22 mouse cellular contexts compared by ENCODE assay signal in the genomic region with DNA sequence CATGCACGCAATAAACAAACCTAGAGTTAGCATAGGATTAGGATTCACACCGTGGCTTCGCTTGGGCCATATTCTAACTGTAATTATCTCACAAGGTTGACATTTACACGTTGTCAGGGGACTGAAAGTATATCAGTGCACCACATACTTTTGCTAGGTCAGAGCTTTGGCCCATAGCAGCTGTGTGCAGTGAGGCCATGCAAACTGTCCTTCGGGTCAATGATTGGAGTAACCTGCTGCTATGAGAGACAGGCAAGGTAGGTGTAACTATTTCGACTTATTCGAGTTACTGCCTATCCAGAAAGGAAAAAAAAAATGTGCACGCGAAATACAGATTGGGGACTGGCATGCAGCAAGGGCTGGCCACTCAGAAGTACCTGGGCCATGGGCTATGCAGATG.
"Had no signal": no experiment of that assay in that cellular context is flagged by ENCODE, and none has a peak within 500 bp of the region (broad histone marks: within the 10 kb centered on the region; RNA-seq: fewer than 3 reads in every experiment).

No protein-coding gene starts in this region.

- H3K27ac ChIP-seq: kidney, postnatal 0 days; layer of hippocampus, adult 2 months; left cerebral cortex, adult 2 months; liver, embryonic 14.5 days; lung, embryonic 15.5 days; midbrain, embryonic 10.5 days; midbrain, embryonic 13.5 days; neural tube, embryonic 13.5 days; stomach, embryonic 15.5 days had no signal

- H3K36me3 ChIP-seq: lung, embryonic 15.5 days; midbrain, embryonic 13.5 days; stomach, embryonic 15.5 days had no signal

- H3K4me2 ChIP-seq: liver, embryonic 11.5 days; lung, embryonic 15.5 days; midbrain, embryonic 13.5 days; neural tube, embryonic 13.5 days; stomach, embryonic 15.5 days had no signal

- H3K4me3 ChIP-seq: layer of hippocampus, adult 2 months; left cerebral cortex, adult 2 months; lung, embryonic 15.5 days; megakaryocyte, embryonic 14.5 days; midbrain, embryonic 10.5 days; midbrain, embryonic 13.5 days; myocyte; neural tube, embryonic 13.5 days; stomach, embryonic 15.5 days had no signal

- ATAC-seq: inflammation-experienced regulatory T-cells, adult 6 months; intestine, embryonic 16.5 days; midbrain, embryonic 13.5 days; midbrain, embryonic 16.5 days had no signal

- H3K4me1 ChIP-seq: lung, embryonic 15.5 days had no signal

- H3K9ac ChIP-seq: liver, embryonic 14.5 days; lung, embryonic 15.5 days; midbrain, embryonic 13.5 days; neural tube, embryonic 13.5 days; stomach, embryonic 15.5 days had no signal

- H3K9me3 ChIP-seq: lung, embryonic 15.5 days; megakaryocyte, embryonic 14.5 days; midbrain, embryonic 10.5 days; midbrain, embryonic 13.5 days; neural tube, embryonic 13.5 days; stomach, embryonic 15.5 days had no signal

- H3K27me3 ChIP-seq: lung, embryonic 15.5 days; megakaryocyte, embryonic 14.5 days; midbrain, embryonic 13.5 days; neural tube, embryonic 13.5 days; stomach, embryonic 15.5 days had no signal

- DNase-seq: layer of hippocampus, postnatal 36 days; lung, adult 18-20 months; lung, postnatal 10 days; lung, postnatal 36 days; retina, postnatal 1 day; right cerebral cortex, postnatal 25 days; spleen, adult 18-20 months had no signal
